8 mouse cellular contexts compared by ENCODE assay signal in the genomic region with DNA sequence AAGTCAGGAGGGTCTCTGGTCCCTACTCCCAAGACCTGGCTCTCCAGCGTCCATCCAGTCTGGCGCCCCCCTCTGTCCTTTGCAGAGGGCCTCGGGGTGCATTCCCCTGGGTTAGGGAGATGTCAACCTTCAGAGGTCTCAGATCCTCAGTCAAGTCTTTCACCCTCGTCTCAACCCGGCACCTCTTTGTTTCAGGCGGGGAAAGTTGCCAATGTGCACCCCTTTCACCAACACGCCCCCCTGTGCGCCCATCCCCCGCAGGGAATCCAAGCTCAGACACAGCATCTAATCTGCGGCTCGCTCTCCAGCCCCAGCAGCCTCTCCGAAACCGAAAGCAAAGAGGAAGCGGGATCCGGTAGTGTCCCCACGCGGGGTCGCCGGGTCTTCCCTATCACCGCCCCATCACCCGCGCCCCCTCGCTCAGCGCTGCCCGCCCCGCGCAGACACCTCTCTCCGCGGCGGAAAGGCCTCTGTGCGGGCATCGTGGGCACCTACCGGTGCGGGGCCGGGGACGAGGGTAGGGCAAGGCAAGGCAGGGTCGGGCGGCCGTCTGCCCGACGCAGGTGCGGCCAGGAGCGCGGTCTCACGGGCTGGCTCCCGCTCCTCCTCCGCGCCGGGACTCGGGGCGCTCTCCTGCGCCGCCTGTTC. TPM values are rescaled to one million over a fixed set of nuclear protein-coding genes. Genes with fewer than 3 reads are reported as not detected.
A peak's percentile ranks its signal among the peaks of the same experiment; 100 is the strongest.
DNase-seq lines count a peak whose midpoint lies in the region; ATAC-seq and TF ChIP-seq lines count a peak whose summit lies in the region.

No protein-coding gene starts in this region.

- peak; percentile 71 for ATAC-seq in embryonic facial prominence, embryonic 15.5 days (ENCODE audit: insufficient number of reproducible peaks, low FRiP score, low TSS enrichment, low read depth)
- ATAC-seq in heart, embryonic 13.5 days (ENCODE audit: extremely low read depth, insufficient number of reproducible peaks, low FRiP score, low TSS enrichment) = no peak
- peak; percentile 57; the same call in 1 of the 2 replicates for ATAC-seq in kidney, embryonic 16.5 days (ENCODE audit: low FRiP score, low TSS enrichment)
- ATAC-seq in liver, embryonic 15.5 days (ENCODE audit: insufficient read depth) = 0 out of 2 replicates have a peak, but pooled peaks have one; percentile 23

- H3K9me3 ChIP-seq in embryonic facial prominence, embryonic 15.5 days (replicated peaks) = no peaks in the 10 kb centered on the region
- no peaks in the 10 kb centered on the region for H3K9me3 ChIP-seq in heart, embryonic 13.5 days
- H3K9me3 ChIP-seq in kidney, embryonic 16.5 days (ENCODE audit: low read length) = no peaks in the 10 kb centered on the region
- no peaks in the 10 kb centered on the region for H3K9me3 ChIP-seq in liver, embryonic 15.5 days (replicated peaks)

- TF ChIP-seq CTCF in C2C12 (IDR thresholded peaks at IDR 0.05; ENCODE audit: control insufficient read depth, insufficient read depth, insufficient read length) = peak; percentile 38
- no peak for TF ChIP-seq CTCF in testis, adult 2 months (IDR thresholded peaks at IDR 0.05; ENCODE audit: control insufficient read depth, insufficient read depth, insufficient replicate concordance, low read depth, low read length)

- H3K79me3 ChIP-seq in C2C12 (ENCODE audit: low read depth) = no peaks in the 10 kb centered on the region

- no peak overlapping the region for H3K27ac ChIP-seq in embryonic facial prominence, embryonic 15.5 days (replicated peaks)
- H3K27ac ChIP-seq in heart, embryonic 13.5 days (replicated peaks) = no peak overlapping the region
- H3K27ac ChIP-seq in kidney, embryonic 16.5 days (ENCODE audit: low read length) = no peak overlapping the region
- no peak overlapping the region for H3K27ac ChIP-seq in liver, embryonic 15.5 days (replicated peaks)
- H3K27ac ChIP-seq in testis, adult 2 months (ENCODE audit: control insufficient read depth, insufficient read depth, low read depth, low read length) = no peak overlapping the region

- peaks cover 9% of the 10 kb centered on the region for H3K4me1 ChIP-seq in embryonic facial prominence, embryonic 15.5 days
- peaks cover 19% of the 10 kb centered on the region for H3K4me1 ChIP-seq in heart, embryonic 13.5 days
- H3K4me1 ChIP-seq in kidney, embryonic 16.5 days (ENCODE audit: insufficient read depth, low read length) = peaks cover 8% of the 10 kb centered on the region
- peaks cover 18% of the 10 kb centered on the region for H3K4me1 ChIP-seq in liver, embryonic 15.5 days (replicated peaks)
- H3K4me1 ChIP-seq in testis, adult 2 months (ENCODE audit: control insufficient read depth, insufficient read depth, low read length) = no peaks in the 10 kb centered on the region; the same call in 1 of the 2 replicates

- no peaks in the 10 kb centered on the region for H3K79me2 ChIP-seq in C2C12 (ENCODE audit: control insufficient read depth, insufficient read depth)

- H3K36me3 ChIP-seq in C2C12 (ENCODE audit: control insufficient read depth, insufficient read depth) = no peaks in the 10 kb centered on the region
- no peaks in the 10 kb centered on the region for H3K36me3 ChIP-seq in embryonic facial prominence, embryonic 15.5 days
- no peaks in the 10 kb centered on the region for H3K36me3 ChIP-seq in heart, embryonic 13.5 days
- H3K36me3 ChIP-seq in kidney, embryonic 16.5 days (ENCODE audit: insufficient read depth, low read length) = no peaks in the 10 kb centered on the region
- no peaks in the 10 kb centered on the region for H3K36me3 ChIP-seq in liver, embryonic 15.5 days (replicated peaks)
- no peaks in the 10 kb centered on the region for H3K36me3 ChIP-seq in testis, adult 2 months (ENCODE audit: control insufficient read depth, insufficient read depth, low read length)

- no peak for TF ChIP-seq POLR2A in testis, adult 2 months (IDR thresholded peaks at IDR 0.05; ENCODE audit: control insufficient read depth, low read depth, low read length)

- peak overlapping the region; percentile 94 for H3K4me2 ChIP-seq in embryonic facial prominence, embryonic 15.5 days (replicated peaks)
- H3K4me2 ChIP-seq in heart, embryonic 13.5 days = peak overlapping the region; percentile 95
- H3K4me2 ChIP-seq in kidney, embryonic 16.5 days (replicated peaks; ENCODE audit: low read depth, low read length) = peak overlapping the region; percentile 90
- H3K4me2 ChIP-seq in liver, embryonic 15.5 days = peak overlapping the region; percentile 86

- H3K27me3 ChIP-seq in C2C12 (ENCODE audit: control insufficient read depth, insufficient read depth, insufficient read length) = peaks cover 10% of the 10 kb centered on the region
- peaks cover 12% of the 10 kb centered on the region for H3K27me3 ChIP-seq in embryonic facial prominence, embryonic 15.5 days
- H3K27me3 ChIP-seq in heart, embryonic 13.5 days (replicated peaks) = peaks cover 42% of the 10 kb centered on the region
- H3K27me3 ChIP-seq in kidney, embryonic 16.5 days (ENCODE audit: insufficient read depth, low read length) = no peaks in the 10 kb centered on the region
- peaks cover 44% of the 10 kb centered on the region for H3K27me3 ChIP-seq in liver, embryonic 15.5 days
- H3K27me3 ChIP-seq in testis, adult 2 months (ENCODE audit: control insufficient read depth, insufficient read depth, low read length) = peaks cover 2% of the 10 kb centered on the region; the same call in 1 of the 2 replicates

- H3ac ChIP-seq in C2C12 (ENCODE audit: control insufficient read depth, insufficient read length, low read depth) = peak overlapping the region; percentile 37

- peak; percentile 54 for DNase-seq in adrenal gland, postnatal 25 days
- peak; percentile 72 for DNase-seq in neural tube, embryonic 10.5 days (ENCODE audit: extremely low spot score, low spot score)

- peak overlapping the region; percentile 74 for H3K9ac ChIP-seq in embryonic facial prominence, embryonic 15.5 days
- H3K9ac ChIP-seq in heart, embryonic 13.5 days = peak overlapping the region; percentile 89
- peak overlapping the region; percentile 79 for H3K9ac ChIP-seq in kidney, embryonic 16.5 days (replicated peaks; ENCODE audit: low read length)
- H3K9ac ChIP-seq in liver, embryonic 15.5 days = peak overlapping the region; percentile 54

- WGBS in embryonic facial prominence, embryonic 15.5 days = under 1% methylated on average over 51 of the region's 53 CpGs
- under 1% methylated on average over 46 of the region's 53 CpGs for WGBS in heart, embryonic 13.5 days
- WGBS in kidney, embryonic 16.5 days = under 1% methylated on average over 46 of the region's 53 CpGs
- under 1% methylated on average over 53 of the region's 53 CpGs for WGBS in liver, embryonic 15.5 days (ENCODE audit: insufficient replicate concordance)

- H3K4me3 ChIP-seq in C2C12 (ENCODE audit: insufficient read depth, poor library complexity, severe bottlenecking) = peak overlapping the region; percentile 40
- H3K4me3 ChIP-seq in embryonic facial prominence, embryonic 15.5 days (replicated peaks) = peak overlapping the region; percentile 89
- peak overlapping the region; percentile 97 for H3K4me3 ChIP-seq in heart, embryonic 13.5 days
- H3K4me3 ChIP-seq in kidney, embryonic 16.5 days (ENCODE audit: low read length) = peak overlapping the region; percentile 91
- peak overlapping the region; percentile 73 for H3K4me3 ChIP-seq in liver, embryonic 15.5 days (replicated peaks)
- H3K4me3 ChIP-seq in testis, adult 2 months (ENCODE audit: control insufficient read depth, low read depth, low read length) = peak overlapping the region; percentile 92

TF ChIP-seq in C2C12, 6 proteins besides CTCF, POLR2A, EP300 and RAD21:
- TF ChIP-seq FOSL1 (IDR thresholded peaks at IDR 0.05; ENCODE audit: insufficient read depth, low read length, poor library complexity, severe bottlenecking) (no peak), USF1 (IDR thresholded peaks at IDR 0.05; ENCODE audit: low read depth) (no peak), MYOG (IDR thresholded peaks at IDR 0.05; ENCODE audit: control insufficient read depth, extremely low read depth, insufficient read length) (no peak)

RNA-seq across cellular contexts. Expression of a gene that starts 0.8 kb away (rescaled TPM):
- polyA plus RNA-seq in C2C12 (2012; fragmentation: generic; extraction: Trizol) = 0.59 TPM
- total RNA-seq in adrenal gland, postnatal 25 days (2021) = 5.2 and 9.0 TPM in 2 replicates
- polyA plus RNA-seq in embryonic facial prominence, embryonic 15.5 days (2015; fragmentation: Nextera tagmentation; extraction: Ambion mirVana) = 10.3 and 11.8 TPM in 2 replicates
- 2.6 TPM in 2 replicates for polyA plus RNA-seq in heart, embryonic 13.5 days (2015; fragmentation: Nextera tagmentation; extraction: Ambion mirVana)
- polyA plus RNA-seq in kidney, embryonic 16.5 days (2015; fragmentation: Nextera tagmentation; extraction: Ambion mirVana) = 4.7 and 5.3 TPM in 2 replicates
- polyA plus RNA-seq in liver, embryonic 15.5 days (2015; fragmentation: Nextera tagmentation; extraction: Ambion mirVana) = 3.4 and 3.5 TPM in 2 replicates
- polyA plus RNA-seq in testis, adult 2 months (2012; rRNA removed) = 2.3 and 2.6 TPM in 2 replicates

RNA-seq across cellular contexts. Expression of a gene that starts 22.4 kb away (rescaled TPM):
- polyA plus RNA-seq in C2C12 (2012; fragmentation: generic; extraction: Trizol) = 1.1 TPM
- total RNA-seq in adrenal gland, postnatal 25 days (2021) = 1.8 and 2.1 TPM in 2 replicates
- 4.0 and 4.2 TPM in 2 replicates for polyA plus RNA-seq in embryonic facial prominence, embryonic 15.5 days (2015; fragmentation: Nextera tagmentation; extraction: Ambion mirVana)
- 2.3 and 2.7 TPM in 2 replicates for polyA plus RNA-seq in heart, embryonic 13.5 days (2015; fragmentation: Nextera tagmentation; extraction: Ambion mirVana)
- 6.5 and 7.4 TPM in 2 replicates for polyA plus RNA-seq in kidney, embryonic 16.5 days (2015; fragmentation: Nextera tagmentation; extraction: Ambion mirVana)
- 0.06 and 0.13 TPM in 2 replicates for polyA plus RNA-seq in liver, embryonic 15.5 days (2015; fragmentation: Nextera tagmentation; extraction: Ambion mirVana)
- 2.7 and 3.3 TPM in 2 replicates for polyA plus RNA-seq in testis, adult 2 months (2012; rRNA removed)

Comparison
In these comparisons a context has a peak if more than half of its experiments do, and no peak if none do; other contexts are left out.
1. H3K4me3 ChIP-seq: peak in every context shown above with its lines; median percentile 97 in heart, embryonic 13.5 days; 92 in testis, adult 2 months; 91 in kidney, embryonic 16.5 days; 89 in embryonic facial prominence, embryonic 15.5 days; 73 in liver, embryonic 15.5 days; 40 in C2C12.